Mouse (Mus musculus) spleen, adult 2 months (tissue): ENCODE measurements at regions not wholly inside any gene's neighbourhood (a gene's known extent, or its start where the extent isn't known, plus 50 kb on each side); places are given as distances from the start of the nearest gene placed in this dataset.

Experiments
- DNase-seq, 2 experiments: peaks; one replicate each; pipeline versions ENCODE4 v3.0.0 to v3.0.0-alpha.2; 2012 to 2021; ENCODE audit warnings: low spot score in 2 of 2, low read depth in 1 of 2
- H3K27ac ChIP-seq: fragments of 200-500 bp; 2 replicates; pipeline ENCODE4 v1.5.1; 2012; ENCODE audit warnings: low read length, inconsistent platforms; ENCODE audit not compliant: insufficient read depth
- H3K27me3 ChIP-seq: fragments of 200-500 bp; 2 replicates; pipeline ENCODE4 v1.6.1; 2012; ENCODE audit warnings: mild to moderate bottlenecking, moderate library complexity, low read length, inconsistent platforms; ENCODE audit not compliant: control insufficient read depth, insufficient read depth
- H3K36me3 ChIP-seq: fragments of 200-500 bp; 2 replicates; pipeline ENCODE4 v1.6.1; 2012; ENCODE audit warnings: mild to moderate bottlenecking, low read length, inconsistent platforms; ENCODE audit not compliant: control insufficient read depth, insufficient read depth
- H3K4me1 ChIP-seq: fragments of 200-500 bp; 2 replicates; pipeline ENCODE4 v1.6.1; 2011; ENCODE audit warnings: inconsistent platforms; ENCODE audit not compliant: control insufficient read depth, insufficient read depth, insufficient read length
- H3K4me3 ChIP-seq: fragments of 200-500 bp; 2 replicates; pipeline ENCODE4 v1.5.1; 2011; ENCODE audit warnings: mild to moderate bottlenecking, inconsistent platforms; ENCODE audit not compliant: insufficient read depth, insufficient read length; ENCODE audit errors: extremely low read depth
- CTCF ChIP-seq: fragments of 200-500 bp; IDR thresholded peaks from 2 replicates; pipeline ENCODE4 v1.5.1; 2011; ENCODE audit warnings: mild to moderate bottlenecking, inconsistent platforms; ENCODE audit not compliant: insufficient read depth, insufficient read length, insufficient replicate concordance; ENCODE audit errors: extremely low read depth
- POLR2A ChIP-seq: fragments of 200-500 bp; IDR thresholded peaks from 2 replicates; pipeline ENCODE4 v1.6.1; 2011; ENCODE audit warnings: low read depth, low read length, inconsistent platforms
- WGBS: fragments of 180-500 bp; shearing (Covaris S2); methylation state at CpG from one replicate; pipeline ENCODE4 v1.1.7; 2018; 5-methylcytosine and 5-hydroxymethylcytosine counted together

- H3K36me3 ChIP-seq, result no peaks in the 10 kb centered on the region
- no peaks in the 10 kb centered on the region for H3K27me3 ChIP-seq
- no peak overlapping the region for H3K4me3 ChIP-seq
- WGBS, result 74% methylated on average over 5 of the region's 5 CpGs
- TF ChIP-seq POLR2A (no peak), CTCF (no peak)
- H3K4me1 ChIP-seq, result no peaks in the 10 kb centered on the region
- no peak overlapping the region for H3K27ac ChIP-seq
- DNase-seq, result no peak
Observed at GRCm38 (mm10) chr5:119534946-119535345, 135.5 kb upstream of the Tbx3 start.

- WGBS, result 93% methylated on average over 11 of the region's 11 CpGs
- Histone ChIP-seq H3K27me3 (no peaks in the 10 kb centered on the region), H3K4me3 (no peak overlapping the region), H3K27ac (no peak overlapping the region), H3K36me3 (no peaks in the 10 kb centered on the region), H3K4me1 (no peaks in the 10 kb centered on the region)
- DNase-seq, result no peak
- no peak for TF ChIP-seq CTCF
- TF ChIP-seq POLR2A, result no peak
Observed at GRCm38 (mm10) chr5:119542836-119543235, 127.6 kb upstream of the Tbx3 start.

GRCm38 (mm10) chr5:119543716-119544115 is 126.8 kb upstream of the Tbx3 start:
- Histone ChIP-seq H3K27me3 (no peaks in the 10 kb centered on the region), H3K36me3 (no peaks in the 10 kb centered on the region), H3K27ac (no peak overlapping the region), H3K4me3 (no peak overlapping the region), H3K4me1 (no peaks in the 10 kb centered on the region)
- DNase-seq, result no peak
- WGBS, result 87% methylated on average over 6 of the region's 6 CpGs
- TF ChIP-seq CTCF (no peak), POLR2A (no peak)

- no peak overlapping the region for H3K27ac ChIP-seq
- DNase-seq, result no peak
- no peaks in the 10 kb centered on the region for H3K36me3 ChIP-seq
- no peaks in the 10 kb centered on the region for H3K4me1 ChIP-seq
- TF ChIP-seq CTCF (no peak), POLR2A (no peak)
- no peak overlapping the region for H3K4me3 ChIP-seq
- H3K27me3 ChIP-seq, result no peaks in the 10 kb centered on the region
- WGBS, result 82% methylated on average over 11 of the region's 11 CpGs
Observed at GRCm38 (mm10) chr5:119544681-119545080, 125.8 kb upstream of the Tbx3 start.

GRCm38 (mm10) chr5:119547070-119547469 is 123.4 kb upstream of the Tbx3 start:
- no peak for TF ChIP-seq POLR2A
- TF ChIP-seq CTCF, result no peak
- Histone ChIP-seq H3K27me3 (no peaks in the 10 kb centered on the region), H3K27ac (no peak overlapping the region), H3K4me3 (no peak overlapping the region), H3K36me3 (no peaks in the 10 kb centered on the region), H3K4me1 (no peaks in the 10 kb centered on the region)
- 83% methylated on average over 19 of the region's 19 CpGs for WGBS
- no peak for DNase-seq

- Histone ChIP-seq H3K4me1 (no peaks in the 10 kb centered on the region), H3K36me3 (no peaks in the 10 kb centered on the region), H3K27me3 (no peaks in the 10 kb centered on the region), H3K27ac (no peak overlapping the region), H3K4me3 (no peak overlapping the region)
- WGBS, result 74% methylated on average over 6 of the region's 6 CpGs
- TF ChIP-seq POLR2A, result no peak
- TF ChIP-seq CTCF, result no peak
- DNase-seq, result no peak
Observed at GRCm38 (mm10) chr5:119550916-119551315, 119.6 kb upstream of the Tbx3 start.

- Histone ChIP-seq H3K27me3 (no peaks in the 10 kb centered on the region), H3K4me1 (no peaks in the 10 kb centered on the region), H3K4me3 (no peak overlapping the region), H3K27ac (no peak overlapping the region), H3K36me3 (no peaks in the 10 kb centered on the region)
- TF ChIP-seq CTCF, result no peak
- no peak for TF ChIP-seq POLR2A
- no peak for DNase-seq
- 65% methylated on average over 5 of the region's 5 CpGs for WGBS
Observed at GRCm38 (mm10) chr5:119553469-119553868, 117.0 kb upstream of the Tbx3 start.
